Mouse (Mus musculus) heart, postnatal 36 days (tissue): ENCODE results near the gene Lamb1. TPM values are rescaled to one million over a fixed set of nuclear protein-coding genes. Genes with fewer than 3 reads are reported as not detected.
A peak's percentile ranks its signal among the peaks of the same experiment; 100 is the strongest.

Experiments used
- DNase-seq, 2 experiments: peaks; one replicate each; pipeline ENCODE4 v3.0.0; 2021 to 2022
- intact Hi-C: fragments of 180-260 bp; cut with DNase I; formaldehyde crosslinking; loops from one replicate; pipeline ENCODE4 v1.15.1; 2025
- total RNA-seq, 2 experiments: library from RNA; stranded (reverse); gene quantifications; 2 replicates each; pipeline ENCODE4 v1.2.3; 2021

Lamb1 gene
- 10 to 100 TPM; 75.8 to 81.2 TPM for total RNA-seq

- intact Hi-C loops, result loop anchor here (2.0 kb wide), 1 partner anchor 74 kb away; no protein-coding TSS in a partner anchor
- DNase-seq, result peak; percentile 76 to 77
Measured at GRCm38 (mm10) chr12:31265005-31265721, at the start of gene Lamb1. TSS of gene Lamb1 (plus strand) at chr12:31265234.

GRCm38 (mm10) chr12:31217232-31217631 lies 47.8 kb upstream of the Lamb1 start:
- intact Hi-C loops, result no loop called here
- DNase-seq, result no peak

GRCm38 (mm10) chr12:31218774-31219173 lies 46.3 kb upstream of the Lamb1 start:
- no peak for DNase-seq
- intact Hi-C loops, result no loop called here

GRCm38 (mm10) chr12:31221522-31221921 lies 43.5 kb upstream of the Lamb1 start:
- intact Hi-C loops, result no loop called here
- no peak for DNase-seq

- intact Hi-C loops, result no loop called here
- no peak for DNase-seq
Measured at GRCm38 (mm10) chr12:31222282-31222681, 42.8 kb upstream of the Lamb1 start.

GRCm38 (mm10) chr12:31222741-31223140 lies 42.3 kb upstream of the Lamb1 start:
- no peak for DNase-seq
- intact Hi-C loops, result no loop called here

- intact Hi-C loops, result no loop called here
- DNase-seq, result no peak
Measured at GRCm38 (mm10) chr12:31225451-31225850, 39.6 kb upstream of the Lamb1 start.

GRCm38 (mm10) chr12:31227167-31227566 lies 37.9 kb upstream of the Lamb1 start:
- no peak for DNase-seq
- intact Hi-C loops, result no loop called here

- no peak for DNase-seq
- intact Hi-C loops, result no loop called here
Measured at GRCm38 (mm10) chr12:31228878-31229277, 36.2 kb upstream of the Lamb1 start.

- intact Hi-C loops, result no loop called here
Measured at GRCm38 (mm10) chr12:31232635-31233034, 32.4 kb upstream of the Lamb1 start.

GRCm38 (mm10) chr12:31235018-31235417 lies 30.0 kb upstream of the Lamb1 start:
- intact Hi-C loops, result no loop called here
- DNase-seq, result no peak

More at GRCm38 (mm10) chr12:31232635-31233034, 32.4 kb upstream of the Lamb1 start:
- DNase-seq, result no peak

- intact Hi-C loops, result no loop called here
- no peak for DNase-seq
Measured at GRCm38 (mm10) chr12:31236861-31237595, 28.0 kb upstream of the Lamb1 start.

- DNase-seq, result no peak
- intact Hi-C loops, result no loop called here
Measured at GRCm38 (mm10) chr12:31239031-31239583, 25.9 kb upstream of the Lamb1 start.

- intact Hi-C loops, result no loop called here
Measured at GRCm38 (mm10) chr12:31239798-31240197, 25.2 kb upstream of the Lamb1 start.

GRCm38 (mm10) chr12:31240470-31240869 lies 24.6 kb upstream of the Lamb1 start, which contains the start of gene Gm6993:
TSS of gene Gm6993 (plus strand) at chr12:31240770.
- DNase-seq, result no peak
- intact Hi-C loops, result no loop called here

More at GRCm38 (mm10) chr12:31239798-31240197, 25.2 kb upstream of the Lamb1 start:
- DNase-seq, result no peak

GRCm38 (mm10) chr12:31241595-31242342 lies 23.3 kb upstream of the Lamb1 start:
- intact Hi-C loops, result no loop called here
- DNase-seq, result no peak

GRCm38 (mm10) chr12:31244001-31244400 lies 21.0 kb upstream of the Lamb1 start:
- intact Hi-C loops, result no loop called here
- no peak for DNase-seq

GRCm38 (mm10) chr12:31244691-31245090 lies 20.3 kb upstream of the Lamb1 start:
- DNase-seq, result no peak

GRCm38 (mm10) chr12:31246153-31246552 lies 18.9 kb upstream of the Lamb1 start:
- intact Hi-C loops, result no loop called here
- no peak for DNase-seq

More at GRCm38 (mm10) chr12:31244691-31245090, 20.3 kb upstream of the Lamb1 start:
- intact Hi-C loops, result no loop called here

GRCm38 (mm10) chr12:31246615-31247014 lies 18.4 kb upstream of the Lamb1 start:
- DNase-seq, result no peak
- intact Hi-C loops, result no loop called here

- DNase-seq, result peak in 1 of 2 experiments; percentile 43
- intact Hi-C loops, result no loop called here
Measured at GRCm38 (mm10) chr12:31248165-31248564, 16.9 kb upstream of the Lamb1 start.
